Mouse (Mus musculus) MEL (cell line): ENCODE data around the gene Rorb.

Experiments used
- CTCF ChIP-seq, 3 experiments: IDR thresholded peaks in 2 of 3; conservative IDR thresholded peaks in 1 of 3; 2 replicates each; pipeline ENCODE4 v1.5.1; 2011 to 2012; ENCODE audit warnings: low read length in 3 of 3, low read depth in 2 of 3, mild to moderate bottlenecking in 2 of 3, improper control_type of control experiment in 1 of 3, inconsistent platforms in 1 of 3, mixed read lengths in 1 of 3, moderate library complexity in 1 of 3; ENCODE audit not compliant: control insufficient read depth in 1 of 3, insufficient read depth in 1 of 3, poor library complexity in 1 of 3, severe bottlenecking in 1 of 3
- E2F4 ChIP-seq: IDR thresholded peaks from 2 replicates; pipeline ENCODE4 v1.6.1; 2011; ENCODE audit warnings: low read depth, low read length, improper control_type of control experiment, borderline replicate concordance
- EP300 ChIP-seq, 2 experiments: IDR thresholded peaks; 2 replicates each; pipeline ENCODE4 v1.6.1; 2011; ENCODE audit warnings: improper control_type of control experiment in 2 of 2, low read length in 2 of 2, low read depth in 1 of 2, mild to moderate bottlenecking in 1 of 2
- HCFC1 ChIP-seq: IDR thresholded peaks from 2 replicates; pipeline ENCODE4 v1.6.1; 2012; ENCODE audit warnings: low read depth, mild to moderate bottlenecking, inconsistent platforms, low read length, improper control_type of control experiment, moderate library complexity
- MAZ ChIP-seq: IDR thresholded peaks from 2 replicates; pipeline ENCODE4 v1.6.1; 2012; ENCODE audit warnings: low read depth, mild to moderate bottlenecking, inconsistent platforms, low read length, improper control_type of control experiment
- POLR2A ChIP-seq, 2 experiments: IDR thresholded peaks; 2 replicates each; pipeline ENCODE4 v1.6.1; 2011 to 2012; ENCODE audit warnings: low read length in 2 of 2, mild to moderate bottlenecking in 2 of 2, control low read depth in 1 of 2, improper control_type of control experiment in 1 of 2, low read depth in 1 of 2, moderate library complexity in 1 of 2; ENCODE audit not compliant: control insufficient read depth in 1 of 2, insufficient read depth in 1 of 2, poor library complexity in 1 of 2
- POLR2AphosphoS5 ChIP-seq: IDR thresholded peaks from 2 replicates; pipeline ENCODE4 v1.6.1; 2012; ENCODE audit warnings: low read depth, borderline replicate concordance, mild to moderate bottlenecking, inconsistent platforms, low read length, moderate library complexity, mixed read lengths
- RCOR1 ChIP-seq: IDR thresholded peaks from 2 replicates; pipeline ENCODE4 v1.6.1; 2012; ENCODE audit warnings: low read depth, mild to moderate bottlenecking, inconsistent platforms, low read length, improper control_type of control experiment
- ZKSCAN1 ChIP-seq: IDR thresholded peaks from 2 replicates; pipeline ENCODE4 v1.6.1; 2012; ENCODE audit warnings: low read depth, mild to moderate bottlenecking, inconsistent platforms, low read length, improper control_type of control experiment, moderate library complexity

GRCm38 (mm10) chr19:19135838-19136237 lies 24.8 kb upstream of the Rorb start:
- no peak for TF ChIP-seq ZKSCAN1
- no peak for TF ChIP-seq CTCF (IDR thresholded peaks at IDR 0.05 in 2 of 3, conservative IDR thresholded peaks at IDR 0.05 in 1 of 3; ENCODE audit: control insufficient read depth in 1 of 3, insufficient read depth in 1 of 3, low read depth in 2 of 3, low read length in 3 of 3, poor library complexity in 1 of 3, severe bottlenecking in 1 of 3)
- TF ChIP-seq EP300 (IDR thresholded peaks at IDR 0.05; ENCODE audit: low read depth in 1 of 2, low read length in 2 of 2): no peak
- no peak for TF ChIP-seq RCOR1
- no peak for TF ChIP-seq HCFC1
- no peak for TF ChIP-seq E2F4
- TF ChIP-seq POLR2A (IDR thresholded peaks at IDR 0.05; ENCODE audit: control insufficient read depth in 1 of 2, insufficient read depth in 1 of 2, low read depth in 1 of 2, low read length in 2 of 2, poor library complexity in 1 of 2): no peak
- no peak for TF ChIP-seq POLR2AphosphoS5
- no peak for TF ChIP-seq MAZ
